Mouse (Mus musculus): ENCODE data around the gene Zfp652.
"Not testable (repeated sequence)": the region's sequence is repeated elsewhere in the genome, so short reads cannot be mapped to it uniquely, and the experiment has no call there.

Gene Zfp652

DNA sequence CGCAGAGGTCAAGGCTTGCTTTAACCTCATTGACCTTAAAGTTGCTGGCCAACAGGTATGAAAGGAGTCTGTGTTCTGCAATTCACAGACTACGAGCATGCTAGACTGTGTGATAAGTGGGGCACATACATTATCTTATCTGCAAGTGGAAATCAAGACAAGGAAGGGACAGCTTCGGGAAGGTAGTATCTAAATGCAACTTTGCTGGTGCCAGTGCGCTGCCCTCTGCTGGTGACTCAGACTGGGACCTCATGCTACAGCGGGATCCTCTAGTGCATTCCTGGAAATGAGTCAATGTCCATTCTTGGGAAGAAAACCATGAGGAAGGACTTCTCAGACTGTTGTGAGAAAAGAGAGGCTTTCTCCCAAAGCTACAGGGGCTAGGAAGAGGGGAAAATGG lies 141.2 kb downstream of the Zfp652 start:
- DNase-seq (ENCODE audit: low read depth, low spot score): peak; percentile 89

DNA sequence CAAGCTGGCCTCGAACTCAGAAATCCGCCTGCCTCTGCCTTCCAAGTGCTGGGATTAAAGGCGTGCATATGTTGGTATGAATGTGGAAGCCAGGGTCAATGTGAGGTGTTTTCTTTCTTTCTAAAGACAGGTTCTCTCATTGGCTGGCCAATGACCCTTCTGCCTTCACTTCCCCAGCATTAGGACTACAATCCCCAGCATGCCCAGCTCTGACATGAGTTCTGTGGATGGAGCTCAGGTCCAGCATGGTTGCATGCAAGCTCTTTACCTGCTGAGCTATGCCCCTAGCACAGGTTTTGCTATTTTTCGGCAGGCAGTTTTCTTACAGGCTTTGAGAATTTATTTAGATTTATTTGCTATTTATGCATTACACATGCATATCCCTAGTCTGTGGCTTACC lies 144.8 kb downstream of the Zfp652 start:
- peak; percentile 17 for DNase-seq (ENCODE audit: low read depth, low spot score)

DNA sequence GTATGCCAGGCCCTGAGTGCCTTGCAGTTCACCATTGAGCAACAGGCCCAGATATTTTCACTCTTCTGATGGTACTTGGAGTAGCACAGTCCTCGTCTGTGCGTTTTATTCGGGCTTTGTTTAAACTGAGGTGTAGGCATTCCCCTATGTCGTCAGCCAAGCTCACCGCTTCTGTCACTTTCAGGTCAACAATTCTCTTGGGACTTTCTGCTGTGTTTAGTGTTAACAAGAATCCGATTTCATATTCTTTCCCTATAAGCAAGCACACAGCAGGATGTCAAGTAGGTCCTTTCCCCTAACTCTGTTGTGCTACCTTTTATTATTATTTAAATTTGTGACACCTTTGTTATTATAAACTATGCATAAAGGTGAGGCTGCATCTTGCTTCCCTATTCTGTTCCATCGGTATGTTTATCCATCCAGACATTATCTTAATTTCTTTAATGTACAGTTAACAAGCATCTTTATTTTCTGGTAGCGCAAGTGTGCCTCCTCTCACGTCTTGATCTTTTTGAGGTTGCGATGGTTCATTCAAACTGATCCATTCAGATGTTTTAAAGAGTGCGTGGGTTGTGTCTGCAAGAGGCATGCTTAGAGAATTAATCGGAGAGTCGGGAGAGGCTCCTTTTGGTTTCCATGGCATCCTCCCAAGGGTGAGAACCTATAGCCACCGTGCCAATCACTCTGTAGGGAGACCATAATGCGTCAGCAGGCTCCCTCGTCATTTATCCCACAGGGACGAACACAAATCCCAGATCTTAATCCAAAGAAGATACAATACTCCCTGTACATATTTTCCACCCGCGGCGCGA lies 145.4 kb downstream of the Zfp652 start:
- DNase-seq (ENCODE audit: low read depth, low spot score): peak; percentile 10

DNA sequence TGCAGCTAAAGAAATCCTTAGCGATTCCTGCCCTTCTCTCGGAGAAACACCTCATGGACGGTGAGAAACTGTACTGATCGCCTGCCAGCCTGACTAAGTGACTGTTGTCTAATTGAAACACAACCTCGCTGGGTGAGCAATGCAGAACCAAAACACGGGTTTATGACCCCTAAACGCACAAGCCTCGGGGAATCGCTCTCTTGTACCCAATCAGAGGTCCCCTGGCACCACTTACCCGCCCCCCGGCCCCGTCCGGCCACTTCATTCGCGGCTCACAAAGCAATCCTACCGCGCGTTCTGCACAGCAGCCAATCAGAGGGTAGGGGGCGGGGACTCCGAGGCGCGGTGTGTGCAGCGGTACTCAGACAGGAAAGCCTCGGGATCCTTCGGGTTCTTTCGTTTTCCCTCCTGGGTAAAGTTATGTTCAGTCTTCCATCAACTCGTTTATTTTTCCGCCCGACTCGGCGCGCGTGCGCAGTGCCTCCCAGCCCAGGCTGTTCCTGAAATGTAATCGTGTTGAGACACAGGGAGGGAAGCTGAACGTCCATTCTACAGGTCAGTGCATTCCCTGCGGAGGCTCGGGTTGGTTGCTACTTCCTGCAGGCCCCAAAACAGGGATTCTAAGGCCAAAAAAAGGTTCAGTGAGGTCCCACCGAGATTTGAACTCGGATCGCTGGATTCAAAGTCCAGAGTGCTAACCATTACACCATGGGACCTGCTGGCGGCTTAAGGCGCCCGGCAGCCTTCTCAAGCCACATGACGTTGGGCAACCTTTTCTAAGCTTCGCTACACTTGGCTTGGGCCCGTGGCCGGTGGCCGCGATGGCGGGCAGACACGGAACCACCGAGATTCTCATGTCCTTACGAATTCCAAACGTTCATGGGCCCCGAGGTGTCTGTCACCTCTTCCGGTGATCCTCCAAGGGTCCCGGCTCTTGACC lies 146.3 kb downstream of the Zfp652 start:
- DNase-seq (ENCODE audit: low read depth, low spot score): peak; percentile 99

DNA sequence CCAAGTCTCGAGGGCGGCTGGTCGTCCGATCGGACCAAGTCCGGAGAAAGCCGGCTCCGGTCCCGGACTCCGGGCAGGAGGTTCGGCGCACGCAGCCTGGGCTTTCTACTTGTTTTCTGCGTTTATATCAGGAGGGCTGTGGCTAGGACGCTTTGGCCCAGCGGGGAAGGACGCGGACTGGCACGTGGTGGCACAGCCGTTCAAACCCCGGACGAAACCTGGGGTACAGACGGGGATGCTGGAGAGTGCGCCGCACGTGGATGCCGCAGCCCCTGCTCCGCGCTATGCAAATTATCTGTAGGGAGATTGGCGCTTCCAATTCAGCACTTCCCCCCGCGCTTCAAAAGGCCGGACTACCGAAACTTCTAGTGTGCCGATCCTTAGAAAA lies 147.0 kb downstream of the Zfp652 start:
- DNase-seq (ENCODE audit: low read depth, low spot score): peak; percentile 78

DNA sequence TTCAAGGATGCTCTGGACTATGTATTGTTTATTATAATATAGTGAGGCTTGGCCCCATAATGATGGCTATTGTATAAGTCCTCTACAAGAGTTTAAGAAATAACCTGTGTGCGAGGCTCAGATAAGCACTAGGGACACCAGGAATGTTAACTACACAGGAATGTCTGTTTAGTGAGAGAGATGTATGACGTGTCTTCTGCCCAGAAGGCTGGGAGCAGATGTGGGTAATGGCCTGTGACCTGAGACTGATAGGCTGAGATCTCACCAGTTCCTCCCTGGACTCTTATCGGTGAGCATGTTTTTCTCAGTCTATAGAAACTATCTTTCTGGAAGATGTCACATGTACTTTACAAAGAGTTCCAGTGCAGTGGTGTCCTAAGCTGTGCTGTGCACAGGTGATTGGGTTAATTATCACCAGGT lies 147.6 kb downstream of the Zfp652 start:
- DNase-seq (ENCODE audit: low read depth, low spot score): peak; percentile 57

DNA sequence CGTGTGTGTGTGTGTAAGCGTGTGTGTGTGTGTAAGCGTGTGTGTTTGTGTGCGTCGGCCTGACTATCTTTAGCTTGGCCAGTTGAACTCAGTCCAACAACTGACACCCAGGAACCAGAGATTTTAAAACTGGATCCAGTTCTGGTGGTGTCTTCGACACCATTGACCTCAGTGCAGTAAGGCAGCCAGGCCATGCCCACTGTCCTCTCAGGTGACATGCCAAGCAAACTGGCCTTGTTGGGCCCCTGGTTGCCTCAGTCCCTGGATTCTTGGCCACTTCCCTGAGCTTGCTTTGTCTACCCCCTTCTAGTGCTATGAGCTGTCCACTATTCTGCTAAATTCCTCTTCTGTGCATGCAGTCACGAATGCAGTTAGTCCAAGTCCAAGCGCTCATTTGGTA lies 148.9 kb downstream of the Zfp652 start:
- no peak for DNase-seq (ENCODE audit: low read depth, low spot score)

DNA sequence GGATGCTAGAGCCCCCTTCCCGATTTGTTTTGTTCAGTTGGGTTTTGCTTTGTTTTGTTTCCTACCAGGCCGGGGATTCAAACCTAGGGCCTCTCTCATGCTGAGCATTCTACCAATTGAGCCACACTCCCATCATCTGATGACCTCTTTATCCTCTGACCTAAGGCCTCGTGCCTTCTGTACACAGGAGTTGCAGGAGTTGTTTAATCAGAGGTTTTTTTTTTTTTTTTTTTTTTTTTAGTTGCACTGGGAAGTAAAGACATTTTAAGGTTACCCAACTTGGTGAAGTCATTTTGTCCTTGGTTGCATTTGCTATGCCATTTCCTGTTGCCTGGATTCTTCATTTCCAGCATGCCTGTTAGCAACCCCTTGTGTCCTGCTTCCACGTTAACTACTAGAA lies 157.0 kb downstream of the Zfp652 start:
- no peak for DNase-seq (ENCODE audit: low read depth, low spot score)

DNA sequence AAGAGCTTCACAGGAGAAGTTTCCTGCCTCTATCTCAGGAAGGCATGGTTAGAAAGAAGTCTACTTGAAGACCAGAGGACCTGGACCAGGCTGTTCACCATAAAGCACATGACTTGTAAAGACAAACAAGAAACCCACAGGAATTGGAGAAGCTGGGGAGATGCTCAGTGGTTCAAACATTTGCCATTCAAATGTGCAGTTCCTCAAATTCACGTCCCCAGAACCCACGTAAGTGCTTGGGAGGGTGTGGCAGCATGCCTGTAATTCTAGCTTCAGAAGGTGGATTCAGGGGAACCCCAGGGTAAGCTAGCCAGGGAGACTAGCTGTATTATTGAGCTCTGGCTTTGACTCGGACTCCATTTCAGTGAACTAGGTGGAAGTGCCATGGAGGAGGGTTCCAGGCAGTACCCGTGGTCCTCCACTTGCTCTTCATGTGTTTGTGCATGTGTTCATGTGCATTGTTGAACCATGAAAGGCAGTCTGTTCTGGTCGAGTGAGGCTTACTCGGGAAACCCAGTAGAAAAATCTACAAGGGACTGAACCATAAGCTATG lies 157.5 kb downstream of the Zfp652 start:
- DNase-seq (ENCODE audit: low read depth, low spot score): no peak

DNA sequence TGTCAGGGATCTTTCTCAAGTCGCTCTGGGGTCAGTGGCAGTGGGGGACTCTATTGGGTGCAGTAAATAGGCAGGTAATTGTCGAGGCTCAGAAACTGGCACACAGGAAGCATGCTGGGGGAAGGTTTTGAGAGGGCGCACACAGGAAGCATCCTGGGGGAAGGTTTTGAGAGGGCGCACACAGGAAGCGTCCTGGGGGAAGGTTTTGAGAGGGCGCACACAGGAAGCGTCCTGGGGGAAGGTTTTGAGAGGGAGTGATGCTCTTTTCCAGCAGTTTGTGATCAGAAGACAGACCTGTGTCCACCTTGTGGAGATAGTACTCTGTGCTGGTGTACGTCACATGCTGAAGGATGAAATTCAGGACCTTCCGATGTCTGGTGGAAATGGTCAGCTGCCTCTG lies 163.3 kb downstream of the Zfp652 start:
- DNase-seq (ENCODE audit: low read depth, low spot score): peak; percentile 25

DNA sequence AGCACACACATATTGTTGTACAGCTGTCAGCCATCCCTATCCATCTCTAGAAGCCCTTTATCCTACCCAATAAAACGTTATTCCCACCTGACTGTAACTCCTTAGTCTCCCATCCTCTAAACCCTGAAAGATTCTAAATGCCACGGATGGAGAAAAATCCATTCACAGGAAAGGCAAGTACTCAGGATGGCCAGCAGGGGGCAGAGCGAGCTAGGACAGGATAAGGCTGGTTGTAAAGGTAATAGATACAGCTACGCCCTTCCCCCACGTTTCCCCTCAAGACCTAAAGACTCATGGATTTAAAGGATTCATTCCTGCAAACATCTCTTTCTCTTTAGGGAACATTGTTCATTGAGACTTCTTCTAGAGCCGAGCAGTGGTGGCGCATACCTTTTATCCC lies 163.8 kb downstream of the Zfp652 start:
- DNase-seq (ENCODE audit: low read depth, low spot score): peak; percentile 85

DNA sequence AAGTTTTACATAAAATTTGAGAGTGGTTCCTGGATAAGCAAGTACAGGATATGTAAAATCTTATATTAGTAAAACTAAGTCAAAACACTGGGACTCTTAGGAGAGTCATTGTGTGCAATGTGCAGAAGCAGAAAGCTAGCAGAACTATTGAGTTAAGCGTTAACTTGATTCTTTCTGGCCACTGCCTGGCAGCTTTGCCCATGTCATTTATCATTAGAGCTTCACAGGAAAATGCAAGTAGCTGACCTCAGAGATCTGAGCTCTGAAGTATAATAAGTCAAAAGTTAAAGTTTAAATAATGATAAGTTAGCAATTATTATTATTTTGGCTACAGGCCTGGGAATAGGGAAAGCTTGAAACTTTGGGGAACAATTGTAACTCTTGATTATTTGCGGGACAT lies 167.4 kb downstream of the Zfp652 start:
- not testable (repeated sequence) for DNase-seq (ENCODE audit: low read depth, low spot score)
